Comparison of ENCODE assay signal across 21 mouse cellular contexts in genomic region chr1:126982805-126983204, GRCm38 (mm10).
DNase-seq lines count a peak whose midpoint lies in the region; ATAC-seq and TF ChIP-seq lines count a peak whose summit lies in the region.
"Had no signal": no experiment of that assay in that cellular context is flagged by ENCODE, and none has a peak within 500 bp of the region (broad histone marks: within the 10 kb centered on the region; RNA-seq: fewer than 3 reads in every experiment).

No protein-coding gene starts in this region.

- no peaks in the 10 kb centered on the region for H3K9me3 ChIP-seq in heart, embryonic 10.5 days
- H3K9me3 ChIP-seq in hindbrain, embryonic 16.5 days (ENCODE audit: control insufficient read depth, low read length): no peaks in the 10 kb centered on the region
- H3K9me3 ChIP-seq in hindbrain, embryonic 14.5 days (ENCODE audit: control insufficient read depth, low read length): 0 out of 2 replicates have a peak, but pooled peaks cover 8% of the 10 kb centered on the region
- no peaks in the 10 kb centered on the region; the same call in 1 of the 2 replicates for H3K9me3 ChIP-seq in midbrain, postnatal 0 days (ENCODE audit: low read length)
- no peaks in the 10 kb centered on the region for H3K9me3 ChIP-seq in midbrain, embryonic 11.5 days (ENCODE audit: control insufficient read depth, low read length)
- H3K9me3 ChIP-seq: intestine, embryonic 15.5 days had no signal

- no peak overlapping the region for H3K4me2 ChIP-seq in hindbrain, embryonic 16.5 days (ENCODE audit: low read length)
- H3K4me2 ChIP-seq in hindbrain, embryonic 14.5 days (replicated peaks): no peak overlapping the region
- H3K4me2 ChIP-seq in midbrain, postnatal 0 days (ENCODE audit: low read depth, low read length, poor library complexity, severe bottlenecking): no peak overlapping the region
- H3K4me2 ChIP-seq in midbrain, embryonic 11.5 days: no peak overlapping the region
- H3K4me2 ChIP-seq: heart, embryonic 11.5 days; intestine, embryonic 15.5 days had no signal

- 88% methylated on average over 5 of the region's 5 CpGs for WGBS in heart, embryonic 10.5 days
- 55% methylated on average over 5 of the region's 5 CpGs for WGBS in hindbrain, embryonic 16.5 days
- 54% methylated on average over 5 of the region's 5 CpGs for WGBS in hindbrain, embryonic 14.5 days
- WGBS in midbrain, postnatal 0 days: 63% methylated on average over 5 of the region's 5 CpGs
- whole genome bisulfite sequencing in midbrain, embryonic 11.5 days: 85% methylated on average over 5 of the region's 5 CpGs

- H3K27me3 ChIP-seq in heart, embryonic 10.5 days (ENCODE audit: insufficient read depth, poor library complexity, severe bottlenecking): no peaks in the 10 kb centered on the region
- no peaks in the 10 kb centered on the region for H3K27me3 ChIP-seq in hindbrain, embryonic 16.5 days (replicated peaks; ENCODE audit: control insufficient read depth, insufficient read depth, low read length)
- no peaks in the 10 kb centered on the region for H3K27me3 ChIP-seq in hindbrain, embryonic 14.5 days (ENCODE audit: control insufficient read depth, insufficient read depth, low read length)
- no peaks in the 10 kb centered on the region for H3K27me3 ChIP-seq in midbrain, postnatal 0 days (ENCODE audit: insufficient read depth, low read length)
- H3K27me3 ChIP-seq in midbrain, embryonic 11.5 days (ENCODE audit: control insufficient read depth, insufficient read depth, low read length): no peaks in the 10 kb centered on the region
- H3K27me3 ChIP-seq: intestine, embryonic 15.5 days had no signal

- H3K4me3 ChIP-seq in heart, embryonic 10.5 days: no peak overlapping the region
- H3K4me3 ChIP-seq in hindbrain, embryonic 16.5 days (ENCODE audit: low read length): no peak overlapping the region
- H3K4me3 ChIP-seq in hindbrain, embryonic 14.5 days (replicated peaks; ENCODE audit: low read length): no peak overlapping the region
- no peak overlapping the region for H3K4me3 ChIP-seq in midbrain, postnatal 0 days (ENCODE audit: low read depth, low read length)
- no peak overlapping the region for H3K4me3 ChIP-seq in midbrain, embryonic 11.5 days (ENCODE audit: low read depth, low read length)
- H3K4me3 ChIP-seq: gastrocnemius, adult 2 months; heart, adult 2 months; intestine, embryonic 15.5 days had no signal

- no peak overlapping the region for H3K27ac ChIP-seq in heart, embryonic 10.5 days
- no peak overlapping the region for H3K27ac ChIP-seq in hindbrain, embryonic 16.5 days (ENCODE audit: low read depth, low read length)
- H3K27ac ChIP-seq in hindbrain, embryonic 14.5 days: no peak overlapping the region
- no peak overlapping the region for H3K27ac ChIP-seq in midbrain, postnatal 0 days (ENCODE audit: low read depth, low read length)
- H3K27ac ChIP-seq in midbrain, embryonic 11.5 days (ENCODE audit: low read depth, low read length): no peak overlapping the region
- H3K27ac ChIP-seq: gastrocnemius, adult 2 months; heart, adult 2 months; intestine, embryonic 15.5 days had no signal

- no peak overlapping the region for H3K9ac ChIP-seq in hindbrain, embryonic 16.5 days (ENCODE audit: low read depth, low read length)
- no peak overlapping the region for H3K9ac ChIP-seq in hindbrain, embryonic 14.5 days
- H3K9ac ChIP-seq in midbrain, postnatal 0 days (replicated peaks; ENCODE audit: low read length, poor library complexity, severe bottlenecking): no peak overlapping the region
- no peak overlapping the region for H3K9ac ChIP-seq in midbrain, embryonic 11.5 days (ENCODE audit: low read length)
- H3K9ac ChIP-seq: forebrain, postnatal 0 days; intestine, embryonic 15.5 days had no signal

- TF ChIP-seq CTCF in midbrain, postnatal 0 days (IDR thresholded peaks at IDR 0.05): no peak

- ATAC-seq in hindbrain, embryonic 16.5 days: peak; percentile 52
- no peak for ATAC-seq in hindbrain, embryonic 14.5 days (ENCODE audit: low FRiP score)
- ATAC-seq in midbrain, postnatal 0 days (ENCODE audit: low FRiP score): no peak
- ATAC-seq in midbrain, embryonic 11.5 days (ENCODE audit: low FRiP score): no peak
- ATAC-seq: forebrain, embryonic 14.5 days; forebrain, postnatal 0 days; intestine, embryonic 15.5 days; Patski had no signal

- DNase-seq in heart, embryonic 10.5 days (ENCODE audit: low spot score): peak; percentile 35
- no peak for DNase-seq in heart, adult 18-20 months
- DNase-seq in hindbrain, embryonic 14.5 days (ENCODE audit: low spot score): no peak
- DNase-seq in midbrain, postnatal 0 days (ENCODE audit: low spot score): peak; percentile 28
- DNase-seq in midbrain, embryonic 11.5 days (ENCODE audit: low spot score, missing footprints): no peak
- DNase-seq in Muller cell, postnatal 12 days (ENCODE audit: inconsistent ontology term): peak; percentile 80
- no peak for DNase-seq in gastrocnemius, postnatal 10 days
- DNase-seq: adrenal gland, postnatal 10 days; adrenal gland, postnatal 36 days; cerebellum, adult 18-20 months; cerebellum, adult 9-10 months; cerebellum, postnatal 14 days; forebrain, postnatal 0 days; gastrocnemius, adult 2 months; gastrocnemius, postnatal 25 days; heart, adult 2 months had no signal

- H3K4me1 ChIP-seq in heart, embryonic 10.5 days: no peaks in the 10 kb centered on the region
- H3K4me1 ChIP-seq in hindbrain, embryonic 16.5 days (ENCODE audit: control insufficient read depth, insufficient read depth, low read depth, low read length): no peaks in the 10 kb centered on the region
- no peaks in the 10 kb centered on the region for H3K4me1 ChIP-seq in hindbrain, embryonic 14.5 days (replicated peaks; ENCODE audit: control insufficient read depth, insufficient read depth, low read length)
- no peaks in the 10 kb centered on the region for H3K4me1 ChIP-seq in midbrain, postnatal 0 days (ENCODE audit: insufficient read depth, low read length)
- H3K4me1 ChIP-seq in midbrain, embryonic 11.5 days (ENCODE audit: control insufficient read depth, insufficient read depth, low read length): no peaks in the 10 kb centered on the region
- H3K4me1 ChIP-seq: intestine, embryonic 15.5 days had no signal

- no peaks in the 10 kb centered on the region for H3K36me3 ChIP-seq in heart, embryonic 10.5 days
- no peaks in the 10 kb centered on the region for H3K36me3 ChIP-seq in hindbrain, embryonic 16.5 days (ENCODE audit: control insufficient read depth, insufficient read depth, low read length)
- H3K36me3 ChIP-seq in hindbrain, embryonic 14.5 days (replicated peaks; ENCODE audit: control insufficient read depth, insufficient read depth): no peaks in the 10 kb centered on the region
- no peaks in the 10 kb centered on the region for H3K36me3 ChIP-seq in midbrain, postnatal 0 days (ENCODE audit: insufficient read depth, low read length)
- H3K36me3 ChIP-seq in midbrain, embryonic 11.5 days (ENCODE audit: control insufficient read depth, insufficient read depth, low read length): no peaks in the 10 kb centered on the region
- H3K36me3 ChIP-seq: intestine, embryonic 15.5 days had no signal

Comparison
In these comparisons a context has a peak if more than half of its experiments do, and no peak if none do; other contexts are left out.
1. DNase-seq: peak in heart, embryonic 10.5 days (single experiment), midbrain, postnatal 0 days (single experiment) and Muller cell, postnatal 12 days (single experiment); none in heart, adult 18-20 months (0 of 2), hindbrain, embryonic 14.5 days (single experiment), midbrain, embryonic 11.5 days (single experiment) and gastrocnemius, postnatal 10 days (single experiment).